Mouse (Mus musculus) adrenal gland, postnatal 10 days (tissue): ENCODE measurements at regions not wholly inside any gene's neighbourhood (a gene's known extent, or its start where the extent isn't known, plus 50 kb on each side); places are given as distances from the start of the nearest gene placed in this dataset.

Source experiments
- DNase-seq: peaks from one replicate; pipeline ENCODE4 v3.0.0; 2021; ENCODE audit warnings: mixed read lengths

GRCm38 (mm10) chr13:28520127-28520482 is 262.8 kb downstream of the Gm11361 start:
- DNase-seq: no peak

GRCm38 (mm10) chr13:28519383-28520126 is 262.2 kb downstream of the Gm11361 start:
- peak; percentile 57 for DNase-seq

GRCm38 (mm10) chr13:28517161-28517560 is 259.8 kb downstream of the Gm11361 start:
- no peak for DNase-seq

GRCm38 (mm10) chr13:28516636-28517035 is 259.3 kb downstream of the Gm11361 start:
- no peak for DNase-seq

- DNase-seq: no peak
Measured at GRCm38 (mm10) chr13:28514245-28514644, 256.9 kb downstream of the Gm11361 start.

- no peak for DNase-seq
Measured at GRCm38 (mm10) chr13:28513336-28513735, 256.0 kb downstream of the Gm11361 start.

- peak; percentile 18 for DNase-seq
Measured at GRCm38 (mm10) chr13:28512573-28513334, 255.4 kb downstream of the Gm11361 start.

GRCm38 (mm10) chr13:28508184-28508583 is 250.9 kb downstream of the Gm11361 start:
- DNase-seq: no peak

GRCm38 (mm10) chr13:28507783-28508182 is 250.5 kb downstream of the Gm11361 start:
- DNase-seq: no peak

GRCm38 (mm10) chr13:28504340-28504739 is 247.0 kb downstream of the Gm11361 start:
- DNase-seq: no peak

GRCm38 (mm10) chr13:28502171-28502570 is 244.8 kb downstream of the Gm11361 start:
- peak; percentile 36 for DNase-seq

- no peak for DNase-seq
Measured at GRCm38 (mm10) chr13:28500697-28501096, 243.4 kb downstream of the Gm11361 start.

GRCm38 (mm10) chr13:28497483-28497882 is 240.2 kb downstream of the Gm11361 start:
- DNase-seq: no peak

GRCm38 (mm10) chr13:28492015-28492414 is 234.7 kb downstream of the Gm11361 start:
- DNase-seq: no peak

- no peak for DNase-seq
Measured at GRCm38 (mm10) chr13:28483727-28484126, 226.4 kb downstream of the Gm11361 start.

GRCm38 (mm10) chr13:28481224-28481965 is 224.1 kb downstream of the Gm11361 start:
- DNase-seq: no peak

GRCm38 (mm10) chr13:28466151-28466550 is 208.8 kb downstream of the Gm11361 start:
- peak; percentile 13 for DNase-seq

GRCm38 (mm10) chr13:28465187-28465880 is 208.0 kb downstream of the Gm11361 start:
- no peak for DNase-seq

- no peak for DNase-seq
Measured at GRCm38 (mm10) chr13:28461281-28461680, 204.0 kb downstream of the Gm11361 start.

- DNase-seq: peak; percentile 15
Measured at GRCm38 (mm10) chr13:28457403-28457802, 200.1 kb downstream of the Gm11361 start.

- DNase-seq: no peak
Measured at GRCm38 (mm10) chr13:28455878-28456277, 198.6 kb downstream of the Gm11361 start.

- no peak for DNase-seq
Measured at GRCm38 (mm10) chr13:28455016-28455415, 197.7 kb downstream of the Gm11361 start.
